Comparison of ENCODE assay signal across 8 mouse cellular contexts in the genomic region with DNA sequence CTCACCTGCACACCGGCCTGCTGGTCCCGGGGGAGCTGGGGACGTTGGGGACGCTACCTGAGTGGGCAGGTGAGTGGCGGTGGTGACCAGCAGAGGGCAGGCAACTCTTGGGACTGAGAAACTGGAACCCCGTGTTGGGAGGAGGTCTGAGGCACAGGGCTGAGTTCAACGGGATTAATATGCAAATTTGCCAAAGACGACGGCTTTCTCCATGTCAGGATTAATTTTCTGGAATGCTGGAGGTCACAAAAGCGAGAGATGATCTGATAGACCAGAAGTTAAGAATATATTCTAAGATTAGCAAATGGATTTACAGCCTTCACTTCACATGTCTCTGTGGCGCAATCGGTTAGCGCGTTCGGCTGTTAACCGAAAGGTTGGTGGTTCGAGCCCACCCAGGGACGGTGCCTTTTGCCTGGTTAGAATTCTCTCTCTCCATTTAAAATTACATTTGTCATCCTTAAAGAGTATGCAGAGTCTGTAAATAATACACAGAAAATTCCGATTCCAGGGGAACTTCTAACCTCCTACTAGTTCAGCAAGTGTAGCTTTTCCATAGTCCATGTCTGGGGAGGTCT. TPM values are rescaled to one million over a fixed set of nuclear protein-coding genes. Genes with fewer than 3 reads are reported as not detected.
DNase-seq lines count a peak whose midpoint lies in the region; ATAC-seq lines count a peak whose summit lies in the region.

No protein-coding gene starts in this region.

- no peaks in the 10 kb centered on the region for H3K9me3 ChIP-seq in intestine, embryonic 14.5 days (ENCODE audit: control insufficient read depth, low read length)

- H3K27ac ChIP-seq in intestine, embryonic 14.5 days (ENCODE audit: low read depth), result 0 out of 2 replicates have a peak overlapping the region, but pooled peaks have one; percentile 22

- H3K27me3 ChIP-seq in intestine, embryonic 14.5 days (replicated peaks; ENCODE audit: control insufficient read depth, insufficient read depth, low read length), result no peaks in the 10 kb centered on the region

- ATAC-seq in intestine, embryonic 14.5 days (replicated peaks; ENCODE audit: low FRiP score, low TSS enrichment, low read depth), result peak; percentile 26
- ATAC-seq in megakaryocyte-erythroid progenitor cell, adult 5-6 weeks (replicated peaks; ENCODE audit: low FRiP score, low TSS enrichment, poor library complexity, severe bottlenecking), result peak; percentile 48
- ATAC-seq in activated CD4-positive, CD25-positive, alpha-beta regulatory T cell, adult 4 months, result no peak

- 1% methylated on average over 19 of the region's 19 CpGs for WGBS in intestine, embryonic 14.5 days

- DNase-seq in adrenal gland, adult (ENCODE audit: inconsistent age in 2 of 2, low spot score in 1 of 2), result peak; percentile 82 to 95
- DNase-seq in embryo, embryonic 10 days (ENCODE audit: low spot score), result peak; percentile 87
- DNase-seq in gastrocnemius, postnatal 10 days, result peak; percentile 59
- DNase-seq in intestine, embryonic 14.5 days (ENCODE audit: low spot score), result peak; percentile 92
- peak; percentile 87 to 90 for DNase-seq in left cerebral cortex, postnatal 14 days (ENCODE audit: low spot score in 2 of 2)
- peak; percentile 82 for DNase-seq in right cerebral cortex, postnatal 4 days

- H3K9ac ChIP-seq in intestine, embryonic 14.5 days (ENCODE audit: low read length), result peak overlapping the region; percentile 33

- H3K4me3 ChIP-seq in intestine, embryonic 14.5 days (ENCODE audit: low read depth, low read length), result peak overlapping the region; percentile 48

- H3K4me1 ChIP-seq in intestine, embryonic 14.5 days (replicated peaks; ENCODE audit: control insufficient read depth, insufficient read depth, low read length), result peaks cover 4% of the 10 kb centered on the region; the same call in 1 of the 2 replicates

- intact Hi-C loops in left cerebral cortex, postnatal 14 days (cut with DNase I), result no loop called here

- H3K36me3 ChIP-seq in intestine, embryonic 14.5 days (ENCODE audit: control insufficient read depth, insufficient read depth, low read length), result no peaks in the 10 kb centered on the region

- peak overlapping the region; percentile 77 for H3K4me2 ChIP-seq in intestine, embryonic 14.5 days (ENCODE audit: low read length)

RNA-seq across cellular contexts. Expression of a gene that starts 27.4 kb away (rescaled TPM):
- 100 to 1,000 TPM; 383 to 415 TPM for total RNA-seq in gastrocnemius, postnatal 10 days (2021)
- polyA plus RNA-seq in intestine, embryonic 14.5 days (2014; fragmentation: Nextera tagmentation; extraction: Ambion mirVana), result 0.11 and 0.28 TPM in 2 replicates
- total RNA-seq in left cerebral cortex, postnatal 14 days (2021), result under 1 TPM; 0.18 to 0.42 TPM
- total RNA-seq in megakaryocyte-erythroid progenitor cell, adult 5-6 weeks (2014; fragmentation: Nextera tagmentation), result not detected in 2 replicates
- not detected in 2 replicates for total RNA-seq in megakaryocyte-erythroid progenitor cell, adult 5-6 weeks (2017)
- not detected for polyA plus RNA-seq in activated CD4-positive, CD25-positive, alpha-beta regulatory T cell, adult 4 months (2017; shearing (Covaris generic))

RNA-seq across cellular contexts. Expression of a gene that starts 45.4 kb away (rescaled TPM):
- not detected for total RNA-seq in gastrocnemius, postnatal 10 days (2021)
- polyA plus RNA-seq in intestine, embryonic 14.5 days (2014; fragmentation: Nextera tagmentation; extraction: Ambion mirVana), result not detected in 2 replicates
- not detected for total RNA-seq in left cerebral cortex, postnatal 14 days (2021)
- not detected in 2 replicates for total RNA-seq in megakaryocyte-erythroid progenitor cell, adult 5-6 weeks (2014; fragmentation: Nextera tagmentation)
- total RNA-seq in megakaryocyte-erythroid progenitor cell, adult 5-6 weeks (2017), result not detected in 2 replicates
- polyA plus RNA-seq in activated CD4-positive, CD25-positive, alpha-beta regulatory T cell, adult 4 months (2017; shearing (Covaris generic)), result under 1 TPM in 1 of 2 experiments, not detected in 1; 0.32 TPM

Comparison
In these comparisons a context has a peak if more than half of its experiments do, and no peak if none do; other contexts are left out.
1. RNA of a gene that starts 27.4 kb away (total RNA-seq): 383 to 415 TPM in gastrocnemius, postnatal 10 days; 0.18 to 0.42 TPM in left cerebral cortex, postnatal 14 days and not detected in megakaryocyte-erythroid progenitor cell, adult 5-6 weeks; every median in the first group is over 100 times any median in the second.
2. Peak in every context shown above with its lines, with median percentiles within 50 percentile points of each other: DNase-seq.